Mouse (Mus musculus): ENCODE data around the gene Lgr6. TPM values are rescaled to one million over a fixed set of nuclear protein-coding genes. Genes with fewer than 3 reads are reported as not detected.

Lgr6 gene
- polyA plus RNA-seq, 1 experiment: 0.21 TPM

DNA sequence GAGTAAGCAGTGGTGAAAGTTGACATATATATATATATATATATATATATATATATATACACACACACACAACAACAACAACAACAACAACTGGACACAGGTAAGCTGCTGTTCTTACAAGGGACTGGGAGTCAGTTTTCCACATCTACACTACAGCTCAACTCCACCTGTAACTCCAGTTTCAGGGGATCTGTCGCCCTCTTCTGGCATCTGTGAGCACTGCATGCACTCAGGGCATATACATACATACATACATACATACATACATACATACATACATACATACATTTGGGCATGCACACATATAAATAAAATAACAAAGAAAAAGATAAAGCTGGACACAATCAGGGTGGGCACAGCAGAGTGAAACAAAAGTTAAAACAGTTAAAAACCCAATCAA is 81.5 kb downstream of the Lgr6 start:
- H3K27me3 ChIP-seq (ENCODE audit: control insufficient read depth, insufficient read depth, low read length): no peaks in the 10 kb centered on the region; the same call in 1 of the 2 replicates
- 81% methylated on average over 1 of the region's 1 CpGs for WGBS

DNA sequence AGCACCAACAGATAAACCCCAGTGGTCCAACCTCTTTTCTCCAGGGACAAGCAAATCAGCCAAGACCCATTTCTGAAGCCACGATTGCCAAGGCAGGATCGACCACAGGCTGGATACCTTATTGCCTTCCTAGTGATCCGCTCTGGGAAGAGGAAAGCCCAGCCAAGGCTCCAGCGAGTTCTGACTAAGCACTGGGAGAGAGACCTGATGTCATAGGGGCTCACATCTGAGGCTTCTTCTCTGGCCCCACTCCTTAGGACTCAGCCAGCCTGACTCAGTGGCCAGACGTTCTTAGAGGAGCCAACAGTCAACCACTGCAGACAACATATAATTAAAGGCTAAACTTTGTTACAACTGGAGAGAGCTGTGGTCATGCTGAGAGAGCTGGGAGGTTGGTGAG is 83.1 kb downstream of the Lgr6 start:
- TF ChIP-seq POLR2A (IDR thresholded peaks at IDR 0.05; ENCODE audit: low read depth, low read length): no peak
- TF ChIP-seq CTCF (IDR thresholded peaks at IDR 0.05; ENCODE audit: extremely low read depth, insufficient read depth, insufficient read length, insufficient replicate concordance): no peak
- DNase-seq (ENCODE audit: low read depth in 1 of 2, low spot score in 2 of 2): no peak
- H3K36me3 ChIP-seq (ENCODE audit: control insufficient read depth, insufficient read depth, low read length): no peaks in the 10 kb centered on the region
- peaks cover 12% of the 10 kb centered on the region; the same call in 1 of the 2 replicates for H3K4me1 ChIP-seq (ENCODE audit: control insufficient read depth, insufficient read depth, insufficient read length)
- no peak overlapping the region for H3K4me3 ChIP-seq (ENCODE audit: extremely low read depth, insufficient read depth, insufficient read length)
- WGBS: 73% methylated on average over 5 of the region's 5 CpGs
- no peaks in the 10 kb centered on the region; the same call in 1 of the 2 replicates for H3K27me3 ChIP-seq (ENCODE audit: control insufficient read depth, insufficient read depth, low read length)
- no peak overlapping the region for H3K27ac ChIP-seq (ENCODE audit: insufficient read depth, low read length)

More for the DNA sequence above, 81.5 kb downstream of the Lgr6 start:
- no peak for TF ChIP-seq CTCF (IDR thresholded peaks at IDR 0.05; ENCODE audit: extremely low read depth, insufficient read depth, insufficient read length, insufficient replicate concordance)
- no peak for TF ChIP-seq POLR2A (IDR thresholded peaks at IDR 0.05; ENCODE audit: low read depth, low read length)
- DNase-seq (ENCODE audit: low read depth in 1 of 2, low spot score in 2 of 2): no peak
- Histone ChIP-seq H3K4me1 (ENCODE audit: control insufficient read depth, insufficient read depth, insufficient read length) (peaks cover 12% of the 10 kb centered on the region; the same call in 1 of the 2 replicates), H3K4me3 (ENCODE audit: extremely low read depth, insufficient read depth, insufficient read length) (no peak overlapping the region), H3K36me3 (ENCODE audit: control insufficient read depth, insufficient read depth, low read length) (no peaks in the 10 kb centered on the region), H3K27ac (ENCODE audit: insufficient read depth, low read length) (no peak overlapping the region)

DNA sequence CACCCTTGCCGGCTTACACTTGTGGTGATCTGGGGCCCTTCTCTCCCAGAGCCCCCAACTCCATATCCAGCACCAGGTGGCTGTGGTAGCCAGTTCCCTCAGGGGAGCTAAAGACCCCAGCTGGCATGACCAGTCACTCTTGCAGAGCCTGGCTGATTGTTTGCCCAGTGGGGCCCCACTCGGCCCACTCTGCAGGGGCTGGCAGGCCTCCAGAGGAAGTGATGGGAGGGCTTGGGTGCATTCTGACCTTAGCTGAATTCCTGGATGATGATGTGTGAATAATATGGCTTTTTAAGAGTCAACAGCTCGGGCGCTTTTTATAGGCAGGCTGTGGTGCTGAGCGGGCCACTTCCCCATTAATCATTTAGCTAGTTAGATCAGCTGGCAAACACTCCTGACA is 84.1 kb downstream of the Lgr6 start:
- 10% methylated on average over 5 of the region's 5 CpGs for WGBS
- no peak for DNase-seq (ENCODE audit: low read depth in 1 of 2, low spot score in 2 of 2)
- TF ChIP-seq CTCF (IDR thresholded peaks at IDR 0.05; ENCODE audit: extremely low read depth, insufficient read depth, insufficient read length, insufficient replicate concordance) (no peak), POLR2A (IDR thresholded peaks at IDR 0.05; ENCODE audit: low read depth, low read length) (no peak)
- peaks cover 12% of the 10 kb centered on the region; the same call in 1 of the 2 replicates for H3K4me1 ChIP-seq (ENCODE audit: control insufficient read depth, insufficient read depth, insufficient read length)
- H3K27me3 ChIP-seq (ENCODE audit: control insufficient read depth, insufficient read depth, low read length): no peaks in the 10 kb centered on the region; the same call in 1 of the 2 replicates
- no peaks in the 10 kb centered on the region for H3K36me3 ChIP-seq (ENCODE audit: control insufficient read depth, insufficient read depth, low read length)
- H3K4me3 ChIP-seq (ENCODE audit: extremely low read depth, insufficient read depth, insufficient read length): no peak overlapping the region
- H3K27ac ChIP-seq (ENCODE audit: insufficient read depth, low read length): no peak overlapping the region

DNA sequence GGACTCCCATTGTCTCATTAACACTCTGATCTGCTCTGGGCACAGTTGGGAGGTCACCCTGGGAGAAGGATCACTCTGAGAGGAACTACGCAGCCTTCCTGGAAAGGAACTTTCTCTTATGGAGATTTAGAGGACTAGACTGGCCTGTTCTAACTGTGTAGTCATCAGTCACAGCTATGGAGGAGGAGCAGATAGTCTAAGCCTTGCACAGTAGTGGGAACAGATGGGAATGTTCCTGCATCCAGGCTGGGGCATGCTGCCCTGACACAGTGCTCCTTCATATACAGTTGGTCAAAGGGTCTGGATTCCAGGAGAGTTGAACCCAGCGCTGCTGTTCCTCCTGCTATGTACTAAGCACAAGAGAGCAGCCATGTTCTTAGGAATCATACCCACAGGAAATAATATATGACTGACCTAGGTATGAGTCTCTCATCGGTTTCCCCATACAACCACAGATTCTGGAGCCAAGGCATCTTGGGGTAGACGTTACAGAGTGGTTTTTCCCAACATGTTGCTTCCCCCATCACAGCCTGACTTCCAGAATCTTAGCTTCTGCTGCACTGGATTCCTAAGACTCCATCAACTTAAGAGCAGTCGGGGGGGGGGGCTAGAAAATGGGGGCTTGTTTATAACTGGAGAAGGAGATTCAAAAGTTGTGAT is 84.7 kb downstream of the Lgr6 start:
- Histone ChIP-seq H3K27ac (ENCODE audit: insufficient read depth, low read length) (no peak overlapping the region), H3K27me3 (ENCODE audit: control insufficient read depth, insufficient read depth, low read length) (no peaks in the 10 kb centered on the region; the same call in 1 of the 2 replicates), H3K4me1 (ENCODE audit: control insufficient read depth, insufficient read depth, insufficient read length) (peaks cover 12% of the 10 kb centered on the region; the same call in 1 of the 2 replicates), H3K4me3 (ENCODE audit: extremely low read depth, insufficient read depth, insufficient read length) (no peak overlapping the region), H3K36me3 (ENCODE audit: control insufficient read depth, insufficient read depth, low read length) (no peaks in the 10 kb centered on the region)
- 46% methylated on average over 5 of the region's 5 CpGs for WGBS
- TF ChIP-seq CTCF (IDR thresholded peaks at IDR 0.05; ENCODE audit: extremely low read depth, insufficient read depth, insufficient read length, insufficient replicate concordance) (no peak), POLR2A (IDR thresholded peaks at IDR 0.05; ENCODE audit: low read depth, low read length) (no peak)
- DNase-seq (ENCODE audit: low read depth in 1 of 2, low spot score in 2 of 2): no peak

DNA sequence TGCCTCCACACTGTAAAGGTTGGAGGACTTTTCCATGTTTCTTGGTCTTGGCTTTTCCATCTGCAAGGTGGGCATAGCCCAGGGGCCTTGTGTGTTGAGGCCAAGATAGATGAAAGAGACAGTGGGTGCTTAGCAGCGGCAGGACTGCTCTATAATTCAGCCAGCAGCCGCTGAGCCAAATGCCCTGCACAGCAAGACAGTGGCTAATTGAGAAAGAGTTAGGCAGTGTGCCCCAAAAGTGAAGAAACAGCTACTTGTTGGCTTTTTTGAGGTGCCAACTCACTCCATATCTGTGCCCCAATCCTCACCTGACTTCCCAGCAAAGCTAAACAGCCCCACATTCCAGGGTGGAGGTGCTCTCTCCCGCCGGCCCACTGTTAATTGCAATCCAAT is 85.3 kb downstream of the Lgr6 start:
- WGBS: 83% methylated on average over 4 of the region's 4 CpGs
- Histone ChIP-seq H3K4me1 (ENCODE audit: control insufficient read depth, insufficient read depth, insufficient read length) (peaks cover 12% of the 10 kb centered on the region; the same call in 1 of the 2 replicates), H3K4me3 (ENCODE audit: extremely low read depth, insufficient read depth, insufficient read length) (no peak overlapping the region), H3K27me3 (ENCODE audit: control insufficient read depth, insufficient read depth, low read length) (no peaks in the 10 kb centered on the region; the same call in 1 of the 2 replicates), H3K36me3 (ENCODE audit: control insufficient read depth, insufficient read depth, low read length) (no peaks in the 10 kb centered on the region), H3K27ac (ENCODE audit: insufficient read depth, low read length) (no peak overlapping the region)
- no peak for TF ChIP-seq POLR2A (IDR thresholded peaks at IDR 0.05; ENCODE audit: low read depth, low read length)
- no peak for TF ChIP-seq CTCF (IDR thresholded peaks at IDR 0.05; ENCODE audit: extremely low read depth, insufficient read depth, insufficient read length, insufficient replicate concordance)
- no peak for DNase-seq (ENCODE audit: low read depth in 1 of 2, low spot score in 2 of 2)

DNA sequence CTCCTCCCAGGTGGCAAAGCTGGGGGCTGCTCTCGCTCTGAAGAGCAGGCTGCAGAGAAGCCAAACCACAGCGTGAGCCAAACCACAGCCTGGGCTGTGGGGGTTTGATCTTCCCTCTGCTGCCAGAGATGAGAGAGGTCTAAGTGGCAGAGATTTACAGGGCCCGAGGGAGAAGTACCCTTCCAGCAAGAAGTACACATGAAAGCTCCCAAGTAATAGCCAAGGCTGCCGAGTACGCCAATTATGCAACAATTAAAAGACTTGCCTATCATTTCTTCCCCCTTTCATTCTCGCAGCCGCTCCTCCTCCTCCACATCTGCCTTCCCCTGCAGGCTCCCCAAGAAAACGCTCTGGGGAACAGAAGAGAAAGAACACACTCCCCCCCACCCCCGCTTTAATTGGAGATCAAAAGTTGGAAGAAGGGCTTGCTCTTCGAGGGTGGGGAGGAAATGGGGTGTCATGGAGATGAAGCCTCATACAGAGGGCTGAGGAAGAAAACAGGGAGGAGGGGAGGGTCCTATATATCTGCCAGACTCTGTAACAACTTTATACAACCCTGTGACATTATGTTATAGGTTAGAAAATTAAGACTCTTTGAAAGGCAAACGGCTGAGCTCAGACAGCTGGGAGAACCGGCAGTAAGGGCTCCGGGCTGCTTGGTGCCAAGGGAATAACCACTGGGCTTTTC is 85.8 kb downstream of the Lgr6 start:
- 12% methylated on average over 13 of the region's 13 CpGs for WGBS
- Histone ChIP-seq H3K36me3 (ENCODE audit: control insufficient read depth, insufficient read depth, low read length) (no peaks in the 10 kb centered on the region), H3K4me1 (ENCODE audit: control insufficient read depth, insufficient read depth, insufficient read length) (peaks cover 12% of the 10 kb centered on the region; the same call in 1 of the 2 replicates), H3K27ac (ENCODE audit: insufficient read depth, low read length) (no peak overlapping the region), H3K4me3 (ENCODE audit: extremely low read depth, insufficient read depth, insufficient read length) (no peak overlapping the region), H3K27me3 (ENCODE audit: control insufficient read depth, insufficient read depth, low read length) (no peaks in the 10 kb centered on the region; the same call in 1 of the 2 replicates)
- TF ChIP-seq POLR2A (IDR thresholded peaks at IDR 0.05; ENCODE audit: low read depth, low read length): no peak
- no peak for DNase-seq (ENCODE audit: low read depth in 1 of 2, low spot score in 2 of 2)

DNA sequence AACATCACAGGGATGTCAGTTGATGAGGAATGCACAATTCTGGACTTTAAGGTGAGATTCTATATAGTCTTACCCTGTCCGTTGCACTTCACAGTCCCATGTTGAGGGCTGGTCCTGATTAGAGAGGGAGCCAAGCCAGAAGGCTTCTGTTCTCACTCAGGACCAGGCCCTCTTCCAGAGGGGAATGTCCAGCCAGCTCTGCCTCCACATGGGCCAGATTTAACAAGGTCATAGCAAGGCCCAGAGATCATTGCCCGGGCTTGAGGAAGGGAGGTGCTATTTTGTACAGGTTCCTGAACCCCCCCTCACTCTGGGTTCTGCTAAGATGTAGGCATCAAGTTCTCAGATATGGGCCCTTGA is 87.4 kb downstream of the Lgr6 start:
- H3K36me3 ChIP-seq (ENCODE audit: control insufficient read depth, insufficient read depth, low read length): no peaks in the 10 kb centered on the region
- DNase-seq (ENCODE audit: low read depth in 1 of 2, low spot score in 2 of 2): no peak
- TF ChIP-seq POLR2A (IDR thresholded peaks at IDR 0.05; ENCODE audit: low read depth, low read length) (no peak), CTCF (IDR thresholded peaks at IDR 0.05; ENCODE audit: extremely low read depth, insufficient read depth, insufficient read length, insufficient replicate concordance) (no peak)
- 82% methylated on average over 2 of the region's 2 CpGs for WGBS
- peaks cover 12% of the 10 kb centered on the region; the same call in 1 of the 2 replicates for H3K4me1 ChIP-seq (ENCODE audit: control insufficient read depth, insufficient read depth, insufficient read length)
- no peak overlapping the region for H3K4me3 ChIP-seq (ENCODE audit: extremely low read depth, insufficient read depth, insufficient read length)
- H3K27ac ChIP-seq (ENCODE audit: insufficient read depth, low read length): no peak overlapping the region
- H3K27me3 ChIP-seq (ENCODE audit: control insufficient read depth, insufficient read depth, low read length): no peaks in the 10 kb centered on the region; the same call in 1 of the 2 replicates
